Mouse (Mus musculus) ES-Bruce4 (cell line): ENCODE measurements around the gene Susd3.

Source experiments
- CTCF ChIP-seq: IDR thresholded peaks from one replicate; pipeline ENCODE4 v1.8.1; 2011; ENCODE audit warnings: low read depth, low read length
- POLR2A ChIP-seq: IDR thresholded peaks from one replicate; pipeline ENCODE4 v1.8.1; 2011; ENCODE audit warnings: low read length; ENCODE audit not compliant: insufficient read depth

- TF ChIP-seq POLR2A: no peak
- TF ChIP-seq CTCF: no peak
Observed at GRCm38 (mm10) chr13:49252746-49253145, 4.2 kb upstream of the Susd3 start.
